Mouse (Mus musculus) spleen, postnatal 4 days (tissue): ENCODE results near the gene Xpo1.
"Not testable (repeated sequence)": the region's sequence is repeated elsewhere in the genome, so short reads cannot be mapped to it uniquely, and the experiment has no call there.

Experiments used
- DNase-seq, 2 experiments: peaks; one replicate each; pipeline ENCODE4 v3.0.0; 2022; ENCODE audit warnings: low spot score in 2 of 2

Gene Xpo1

DNA sequence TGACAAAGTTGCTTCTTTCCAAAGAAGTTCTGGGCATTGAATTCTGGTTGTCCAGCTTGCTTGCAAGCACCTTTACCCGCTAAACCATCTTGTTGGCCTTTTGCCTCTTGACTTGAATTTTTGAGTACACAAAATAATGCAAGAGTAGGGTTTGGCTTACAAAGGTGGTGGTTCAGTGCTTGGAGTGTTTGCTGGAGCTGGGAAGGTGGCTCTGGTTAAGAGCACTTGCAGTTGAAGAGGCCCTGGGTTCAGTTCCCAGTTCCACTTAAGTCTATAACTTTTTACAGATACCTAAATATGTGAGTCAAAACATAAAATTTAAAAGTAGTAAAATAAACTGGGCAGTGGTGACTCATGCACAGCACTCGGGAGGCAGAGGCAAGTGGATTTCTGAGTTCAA, 42.5 kb downstream of the Xpo1 start:
- DNase-seq: no peak

DNA sequence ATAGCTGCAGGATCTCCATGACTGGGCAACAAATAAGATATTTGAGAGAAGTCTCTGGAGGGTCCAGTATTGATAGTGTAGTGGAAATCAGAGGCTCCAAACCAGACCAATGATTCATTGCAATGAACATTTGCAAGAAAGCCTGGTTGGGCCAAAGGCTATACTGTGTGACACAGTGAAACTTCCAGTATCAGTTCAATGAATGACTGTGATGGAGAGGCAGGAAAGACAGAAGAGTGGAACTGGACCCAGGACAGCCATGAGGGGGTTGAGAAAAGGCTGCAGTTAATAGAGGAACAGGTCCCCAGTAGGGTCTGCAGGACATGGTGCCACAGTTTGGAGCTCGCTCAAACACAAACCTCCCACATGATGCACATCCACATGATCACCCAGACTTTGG, 44.1 kb downstream of the Xpo1 start:
- no peak for DNase-seq

DNA sequence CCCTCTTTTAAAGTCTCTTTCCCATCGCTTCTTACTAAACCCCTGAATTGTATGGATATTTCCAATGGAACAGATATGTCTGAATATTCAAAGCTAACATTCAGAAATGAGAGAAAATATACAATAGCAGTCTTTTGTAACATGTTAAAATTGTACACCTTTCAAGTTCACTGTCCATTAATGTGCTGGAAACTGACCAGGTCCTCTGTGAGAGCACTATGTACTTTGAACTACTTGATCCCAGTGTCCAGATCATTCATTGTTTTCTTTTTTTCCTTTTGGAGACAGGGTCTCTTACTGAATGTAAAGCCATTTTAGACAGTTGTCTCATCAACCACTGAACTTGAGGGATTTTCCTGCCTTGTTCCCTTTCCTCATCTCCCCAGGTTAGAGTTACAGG, 47.3 kb downstream of the Xpo1 start:
- DNase-seq: no peak

DNA sequence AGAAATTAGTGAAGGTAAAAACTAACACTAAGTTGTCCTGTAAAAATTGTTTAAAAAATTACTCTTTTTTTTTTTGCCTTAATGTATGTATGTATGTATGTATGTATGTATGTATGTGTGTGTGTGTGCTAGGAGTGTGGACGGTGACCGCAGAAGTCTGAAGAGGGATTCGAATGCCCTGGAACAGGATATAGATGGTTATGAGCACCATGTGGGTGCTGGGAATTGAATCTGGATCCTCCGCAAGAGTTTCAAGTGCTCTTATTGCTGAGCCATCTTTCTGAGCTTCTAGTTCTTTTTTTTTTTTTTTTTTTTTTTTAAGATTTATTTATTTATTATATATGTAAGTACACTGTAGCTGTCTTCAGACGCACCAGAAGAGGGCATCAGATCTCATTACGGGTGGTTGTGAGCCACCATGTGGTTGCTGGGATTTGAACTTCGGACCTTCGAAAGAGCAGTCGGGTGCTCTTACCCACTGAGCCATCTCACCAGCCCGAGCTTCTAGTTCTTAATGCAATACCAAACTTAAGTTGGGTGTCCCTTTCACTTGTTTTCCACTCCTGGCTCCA, 49.3 kb downstream of the Xpo1 start:
- not testable (repeated sequence) for DNase-seq

DNA sequence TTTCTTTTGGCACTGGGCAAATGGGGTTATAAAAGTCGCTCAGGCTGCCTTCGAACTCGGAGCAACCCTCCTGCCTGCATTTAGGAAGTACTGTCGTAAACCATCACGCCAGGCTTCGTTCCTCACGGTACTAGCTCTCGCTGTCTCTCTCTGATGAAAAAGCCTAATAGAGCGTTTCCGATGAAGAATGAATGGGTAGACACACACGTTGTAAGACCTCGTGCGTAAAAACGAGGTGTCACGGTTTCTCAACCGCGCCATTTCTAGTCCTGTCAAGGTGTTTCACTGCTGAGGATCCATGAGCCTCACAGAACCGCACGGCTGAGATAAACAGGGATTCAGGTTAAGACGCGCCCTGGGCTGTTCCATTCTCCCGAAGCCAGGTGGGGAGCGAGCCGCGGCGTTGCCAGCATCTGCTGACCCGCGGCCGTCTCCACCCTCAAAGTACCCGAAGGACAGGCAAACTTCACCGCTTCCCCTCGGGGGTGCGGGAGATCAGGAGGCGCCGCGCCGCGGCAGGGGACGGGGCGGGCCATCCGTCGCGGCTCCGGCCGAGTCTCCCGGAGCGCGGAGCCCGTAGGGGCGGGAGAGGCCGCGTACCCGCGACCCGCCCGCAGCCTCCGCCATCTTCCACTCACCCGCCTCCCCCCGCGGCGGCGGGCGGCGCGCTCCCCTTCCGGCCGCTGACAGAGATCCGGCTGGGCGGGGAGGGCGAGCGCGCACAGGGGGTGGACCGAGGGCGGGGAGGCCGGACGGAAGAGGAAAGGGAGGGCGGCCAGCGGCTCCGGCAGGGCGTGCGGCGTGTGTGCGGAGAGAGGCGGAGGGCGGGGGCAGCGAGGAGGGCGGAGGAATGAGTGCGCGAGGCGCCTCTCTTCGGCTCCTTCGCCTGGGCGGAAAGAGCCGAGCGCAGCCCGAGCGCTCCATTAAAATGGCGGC, 50.1 kb downstream of the Xpo1 start:
- DNase-seq: peak; percentile 96 to 98

DNA sequence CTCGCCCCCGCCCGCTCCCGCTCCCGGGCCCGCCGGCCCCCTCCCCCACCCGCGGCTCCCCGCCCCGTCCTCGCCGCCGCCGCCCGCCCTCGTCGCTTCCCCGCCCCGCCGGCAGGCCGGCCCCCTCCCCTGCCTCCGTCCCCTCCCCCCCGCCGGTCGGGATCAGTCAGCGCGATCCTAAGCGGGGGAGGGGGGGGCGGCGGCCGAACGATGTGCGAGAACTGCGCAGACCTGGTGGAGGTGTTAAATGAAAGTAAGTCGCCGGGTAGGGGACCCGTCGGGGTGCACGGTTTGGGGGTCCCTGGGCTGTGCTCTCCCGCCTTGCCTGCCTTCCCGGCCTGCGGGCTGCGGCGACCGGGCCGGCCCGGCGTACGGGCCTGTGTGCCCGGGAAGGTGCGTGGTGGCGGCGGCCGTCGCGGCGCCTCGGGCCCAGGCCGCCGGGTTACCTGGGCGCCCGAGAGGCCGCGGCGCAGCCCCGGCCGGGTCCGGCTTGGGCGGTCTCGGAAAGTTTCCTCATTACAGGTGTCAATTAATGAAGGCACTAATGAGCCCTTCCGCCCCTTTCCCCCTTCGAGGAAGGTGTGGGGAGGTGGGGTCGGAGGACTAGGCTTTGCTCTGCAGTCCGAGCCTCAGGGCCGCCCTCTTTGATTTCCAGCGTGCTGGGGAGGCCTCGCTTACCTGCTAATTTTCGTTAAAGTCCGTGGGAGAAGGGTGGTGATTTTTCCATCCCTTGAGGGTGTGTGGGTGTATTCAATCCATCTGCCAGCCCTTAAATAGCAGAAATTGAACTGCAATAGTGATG, 51.1 kb downstream of the Xpo1 start, which contains the start of gene Usp34:
Usp34 (plus strand) TSS at position 132 of the 802 bp plus-strand sequence.
- DNase-seq: peak; percentile 72 to 86

DNA sequence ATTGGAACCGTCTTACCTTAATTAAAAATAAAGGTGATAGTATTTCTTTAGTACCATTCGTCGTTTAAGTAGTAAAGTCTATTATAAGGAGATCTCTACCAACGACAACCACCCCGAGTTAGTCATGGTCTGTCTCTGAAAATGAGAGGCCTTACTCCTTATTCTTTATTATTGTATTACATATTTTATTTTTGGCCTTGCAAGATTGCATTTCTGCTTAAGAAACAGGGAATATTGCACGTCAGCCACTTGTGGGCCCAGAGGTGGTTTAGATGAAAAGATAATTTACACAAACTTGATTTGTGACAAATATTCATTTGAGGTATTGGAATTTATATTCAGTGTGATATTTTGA, 51.7 kb downstream of the Xpo1 start:
- DNase-seq: no peak

DNA sequence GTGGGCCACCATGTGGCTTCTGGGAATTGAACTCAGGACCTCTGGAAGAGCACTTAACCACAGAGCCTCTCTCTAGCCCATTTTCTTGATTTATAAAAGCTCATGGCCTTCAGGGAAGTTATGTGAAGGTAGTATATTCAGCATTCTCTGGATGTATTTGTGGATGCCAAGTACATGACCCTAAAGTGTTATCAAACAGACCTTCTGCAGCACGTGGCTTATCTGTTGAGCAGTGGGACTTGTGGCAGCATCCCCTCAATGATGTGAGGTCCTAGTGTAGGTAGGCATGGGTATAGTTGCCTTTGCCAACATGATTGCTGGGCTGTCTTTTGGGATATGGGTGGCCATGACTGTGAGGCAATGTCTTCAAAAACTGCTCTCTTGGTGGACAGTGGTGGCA, 57.7 kb downstream of the Xpo1 start:
- DNase-seq: no peak

DNA sequence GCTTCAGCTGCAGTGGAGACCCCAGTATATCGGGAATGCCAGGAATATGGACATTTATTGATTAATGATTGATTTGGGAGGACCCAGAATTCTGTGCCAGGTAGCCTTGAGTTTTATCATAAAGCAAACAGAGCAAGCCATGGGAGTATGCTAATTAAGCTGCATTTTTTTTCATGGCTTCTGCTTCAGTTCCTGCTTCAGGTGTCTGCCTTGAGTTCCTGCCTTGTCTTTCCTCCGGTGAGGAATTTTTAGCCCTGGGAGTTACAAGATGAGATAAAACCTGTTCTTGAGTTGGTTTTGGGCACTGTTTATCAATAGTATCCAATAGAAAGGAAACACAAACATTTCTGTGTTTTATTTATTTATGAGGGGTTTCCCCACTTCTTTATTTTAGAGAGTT, 73.6 kb downstream of the Xpo1 start:
- DNase-seq: no peak

DNA sequence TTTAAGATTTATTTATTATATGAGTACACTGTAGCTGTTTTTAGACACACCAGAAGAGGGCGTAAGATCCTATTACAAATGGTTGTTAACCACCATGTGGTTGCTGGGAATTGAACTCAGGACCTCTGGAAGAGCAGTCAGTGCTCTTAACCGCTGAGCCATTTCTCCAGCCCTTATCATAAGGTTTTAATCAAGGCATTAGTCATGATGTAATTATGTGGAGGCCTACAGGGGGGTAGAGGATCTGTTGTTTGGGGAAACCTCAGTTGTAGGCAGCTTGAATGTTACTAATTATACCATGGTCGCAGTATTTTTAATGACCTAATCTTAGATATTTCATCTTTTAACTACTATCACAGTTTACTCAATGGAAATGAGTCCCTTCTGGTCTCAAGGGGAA, 76.3 kb downstream of the Xpo1 start:
- DNase-seq: no peak

DNA sequence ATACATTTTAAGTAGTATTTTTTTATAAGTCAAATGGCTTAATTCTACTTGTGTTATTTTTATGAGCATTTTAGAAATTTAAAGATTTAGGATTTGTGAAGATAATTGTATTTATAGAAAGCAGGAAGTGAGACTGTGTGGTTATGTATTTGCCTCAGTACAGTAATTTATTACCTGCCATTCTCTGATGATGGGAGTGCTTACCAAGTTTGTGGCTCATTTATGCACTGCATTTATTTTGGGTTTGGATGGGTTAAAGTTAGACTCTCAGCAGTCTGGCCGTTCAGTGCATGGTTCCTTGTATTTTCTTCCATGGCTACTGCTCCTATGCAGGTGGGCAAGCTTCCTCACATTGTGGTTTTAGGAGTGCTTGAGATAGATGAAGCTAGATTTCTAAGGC, 79.3 kb downstream of the Xpo1 start:
- no peak for DNase-seq
